Mouse (Mus musculus): ENCODE results near the gene Gnao1. TPM values are rescaled to one million over a fixed set of nuclear protein-coding genes. Genes with fewer than 3 reads are reported as not detected.

Gene Gnao1
- 2.7 and 4.1 TPM in 2 replicates for polyA plus RNA-seq (2011; ENCODE audit: insufficient read depth, insufficient read length, low replicate concordance, missing spikeins)

DNA sequence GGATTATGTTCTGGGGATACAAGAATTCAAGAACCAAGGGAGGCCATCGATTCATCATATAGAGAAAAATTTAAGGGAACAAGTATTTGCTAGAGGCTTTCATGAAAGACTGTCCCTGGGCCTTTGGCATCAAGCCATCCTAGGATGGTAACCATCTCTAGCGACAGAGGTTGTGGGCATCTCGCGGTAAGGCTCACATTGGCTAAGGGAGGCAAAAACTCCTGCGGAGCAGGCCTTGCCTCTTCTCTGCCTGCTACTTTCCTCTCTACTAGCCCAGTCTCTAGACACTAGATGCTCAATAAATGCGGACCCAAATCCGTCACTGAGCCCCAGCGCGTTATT lies at the start of gene Gnao1:
Gnao1 (plus strand) TSS at position 281 of the 342 bp plus-strand sequence.
- Histone ChIP-seq H3K4me3 (replicated peaks; ENCODE audit: control insufficient read depth, low read depth, low read length) (peak within 1 kb of the TSS; percentile 20), H3K27ac (ENCODE audit: control insufficient read depth, insufficient read depth, low read depth, low read length, poor library complexity) (no peak within 1 kb of the TSS; the same call in 1 of the 2 replicates), H3K4me1 (ENCODE audit: control insufficient read depth, insufficient read depth, low read length) (no peaks in the 10 kb centered on the region; the same call in 1 of the 2 replicates)
- no peak for TF ChIP-seq POLR2A (IDR thresholded peaks at IDR 0.05; ENCODE audit: borderline replicate concordance, control insufficient read depth, low read depth, low read length)
- 13% methylated on average over 9 of the region's 9 CpGs for WGBS

DNA sequence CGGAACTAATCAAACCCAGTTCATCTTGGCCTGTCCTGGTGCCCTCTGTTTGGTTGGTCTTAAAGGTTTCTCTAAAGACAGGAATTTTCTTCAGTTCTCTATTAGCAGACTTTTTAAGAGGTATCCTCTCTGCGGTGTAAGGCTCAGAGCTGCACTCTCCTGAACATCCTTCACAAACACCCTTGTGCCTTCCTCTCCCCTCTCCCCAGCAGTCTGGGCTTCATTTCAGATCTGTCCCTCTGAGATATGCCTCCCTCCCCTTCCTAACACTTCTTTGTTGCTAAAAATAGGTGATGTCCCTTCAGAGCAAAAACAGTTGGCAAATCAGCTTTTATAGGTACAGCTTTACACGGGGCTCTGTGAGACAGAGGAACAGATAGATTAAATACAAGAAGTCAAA lies 32.2 kb upstream of the Gnao1 start:
- H3K4me1 ChIP-seq (ENCODE audit: control insufficient read depth, insufficient read depth, low read length): no peaks in the 10 kb centered on the region
- no peak for TF ChIP-seq POLR2A (IDR thresholded peaks at IDR 0.05; ENCODE audit: borderline replicate concordance, control insufficient read depth, low read depth, low read length)
- no peak for TF ChIP-seq CTCF (IDR thresholded peaks at IDR 0.05; ENCODE audit: control insufficient read depth, insufficient read depth, low read length)
- H3K4me3 ChIP-seq (replicated peaks; ENCODE audit: control insufficient read depth, low read depth, low read length): no peak overlapping the region
- H3K27ac ChIP-seq (ENCODE audit: control insufficient read depth, insufficient read depth, low read depth, low read length, poor library complexity): no peak overlapping the region
- 55% methylated on average over 3 of the region's 3 CpGs for WGBS

DNA sequence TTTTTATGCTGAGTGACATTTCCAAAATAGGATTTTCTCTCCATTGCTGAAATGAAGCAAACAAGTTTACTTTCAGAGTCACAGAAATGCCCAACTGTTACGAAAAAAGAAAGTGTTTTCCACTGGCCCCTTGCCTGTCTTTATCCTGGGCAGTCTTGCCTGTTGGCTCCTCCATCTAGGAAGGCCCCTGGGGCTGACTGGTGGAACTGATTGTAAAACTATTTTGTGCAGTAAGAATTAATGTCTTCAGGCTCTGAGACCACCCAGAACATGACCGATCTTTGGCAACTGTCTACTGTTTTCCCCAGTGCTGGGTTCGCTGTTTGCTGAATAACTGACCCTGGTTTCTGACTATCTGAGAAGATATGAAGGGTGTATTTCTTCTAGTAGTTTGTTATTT lies 540 bp upstream of the Gnao1 start:
- Histone ChIP-seq H3K27ac (ENCODE audit: control insufficient read depth, insufficient read depth, low read depth, low read length, poor library complexity) (no peak overlapping the region), H3K4me1 (ENCODE audit: control insufficient read depth, insufficient read depth, low read length) (no peaks in the 10 kb centered on the region; the same call in 1 of the 2 replicates), H3K4me3 (replicated peaks; ENCODE audit: control insufficient read depth, low read depth, low read length) (no peak overlapping the region)
- WGBS: 82% methylated on average over 3 of the region's 3 CpGs
- TF ChIP-seq POLR2A (IDR thresholded peaks at IDR 0.05; ENCODE audit: borderline replicate concordance, control insufficient read depth, low read depth, low read length) (no peak), CTCF (IDR thresholded peaks at IDR 0.05; ENCODE audit: control insufficient read depth, insufficient read depth, low read length) (no peak)

DNA sequence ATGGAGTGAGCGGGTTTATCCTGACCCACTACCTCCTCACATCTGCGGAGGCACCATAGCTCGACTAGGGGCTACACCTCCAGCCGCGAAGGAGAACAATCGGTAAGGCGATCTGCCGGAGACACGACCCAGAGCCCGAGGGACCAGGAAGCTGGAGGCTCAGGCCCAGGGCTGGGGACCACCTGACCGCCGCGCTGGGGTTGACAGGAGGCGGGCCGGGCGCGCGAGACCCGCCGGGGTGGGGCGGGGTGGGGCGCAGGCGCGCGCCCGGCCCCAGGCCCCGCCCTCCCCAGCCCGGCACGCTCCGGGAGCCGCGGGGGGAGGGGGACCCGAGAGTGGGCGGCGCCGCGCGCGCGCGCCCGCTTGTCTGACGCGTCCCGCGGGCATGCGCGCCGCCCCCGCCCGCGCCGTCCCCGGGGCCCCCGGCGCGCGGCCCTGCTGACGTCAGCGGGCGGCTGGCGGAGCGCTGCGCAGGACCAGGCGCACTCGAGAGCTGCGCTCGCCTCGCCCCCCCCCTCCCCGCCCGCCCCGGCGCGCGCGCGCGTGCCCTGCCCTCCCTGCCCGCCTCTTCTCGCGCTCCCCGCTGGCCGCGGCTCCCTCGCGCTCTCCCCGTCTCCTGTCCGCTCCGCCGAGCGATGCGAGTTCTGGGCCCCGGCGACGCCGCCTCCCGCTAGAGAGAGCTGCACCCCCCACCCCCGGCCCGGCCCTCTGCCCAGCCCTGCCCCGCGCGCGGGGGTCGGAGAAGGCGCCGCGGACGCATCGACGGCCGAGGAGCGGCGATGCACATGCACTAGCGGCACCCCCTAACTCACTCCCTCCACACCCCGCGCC lies 477 bp downstream of the Gnao1 start:
- WGBS: 4% methylated on average over 77 of the region's 116 CpGs
- no peak overlapping the region; the same call in 1 of the 2 replicates for H3K27ac ChIP-seq (ENCODE audit: control insufficient read depth, insufficient read depth, low read depth, low read length, poor library complexity)

DNA sequence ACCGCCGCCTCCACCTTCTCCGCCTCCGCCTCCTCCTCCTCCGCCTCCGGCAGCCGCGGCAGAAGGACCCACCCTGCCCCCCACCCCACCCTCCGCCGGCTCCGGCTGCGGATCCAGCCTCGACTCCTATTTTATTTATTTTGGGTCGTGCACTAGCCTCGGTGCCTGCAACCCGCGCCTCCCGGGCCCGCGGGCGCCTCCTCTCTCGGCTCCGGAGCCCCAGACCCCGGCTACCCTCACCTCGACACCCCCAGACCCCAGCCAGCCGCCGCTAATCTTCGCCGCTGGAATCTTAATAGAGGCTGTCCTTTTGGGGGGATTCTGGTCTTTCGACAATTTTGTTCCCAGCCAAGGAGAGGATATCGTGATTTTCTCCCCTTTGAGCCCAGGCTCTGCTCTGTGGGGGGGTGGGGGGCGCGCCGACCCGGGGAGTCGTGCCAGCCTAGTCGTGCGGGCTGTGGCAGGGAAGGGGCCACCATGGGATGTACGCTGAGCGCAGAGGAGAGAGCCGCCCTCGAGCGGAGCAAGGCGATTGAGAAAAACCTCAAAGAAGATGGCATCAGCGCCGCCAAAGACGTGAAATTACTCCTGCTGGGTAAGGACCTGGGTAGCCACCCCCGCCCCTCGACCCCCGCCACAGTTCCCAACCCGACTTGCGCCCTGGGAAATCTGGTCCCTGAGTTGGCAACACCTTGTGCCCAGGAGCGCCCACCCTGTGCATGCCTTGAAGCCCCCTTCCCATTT lies 1.3 kb downstream of the Gnao1 start:
- 3% methylated on average over 50 of the region's 53 CpGs for WGBS
- no peaks in the 10 kb centered on the region; the same call in 1 of the 2 replicates for H3K4me1 ChIP-seq (ENCODE audit: control insufficient read depth, insufficient read depth, low read length)
- no peak overlapping the region for H3K4me3 ChIP-seq (replicated peaks; ENCODE audit: control insufficient read depth, low read depth, low read length)
- H3K27ac ChIP-seq (ENCODE audit: control insufficient read depth, insufficient read depth, low read depth, low read length, poor library complexity): no peak overlapping the region; the same call in 1 of the 2 replicates
- TF ChIP-seq POLR2A (IDR thresholded peaks at IDR 0.05; ENCODE audit: borderline replicate concordance, control insufficient read depth, low read depth, low read length): no peak
- TF ChIP-seq CTCF (IDR thresholded peaks at IDR 0.05; ENCODE audit: control insufficient read depth, insufficient read depth, low read length): no peak

More for the DNA sequence above, 477 bp downstream of the Gnao1 start:
- TF ChIP-seq POLR2A (IDR thresholded peaks at IDR 0.05; ENCODE audit: borderline replicate concordance, control insufficient read depth, low read depth, low read length) (no peak), CTCF (IDR thresholded peaks at IDR 0.05; ENCODE audit: control insufficient read depth, insufficient read depth, low read length) (no peak)
- H3K4me1 ChIP-seq (ENCODE audit: control insufficient read depth, insufficient read depth, low read length): no peaks in the 10 kb centered on the region; the same call in 1 of the 2 replicates
- peak overlapping the region; percentile 20 for H3K4me3 ChIP-seq (replicated peaks; ENCODE audit: control insufficient read depth, low read depth, low read length)

DNA sequence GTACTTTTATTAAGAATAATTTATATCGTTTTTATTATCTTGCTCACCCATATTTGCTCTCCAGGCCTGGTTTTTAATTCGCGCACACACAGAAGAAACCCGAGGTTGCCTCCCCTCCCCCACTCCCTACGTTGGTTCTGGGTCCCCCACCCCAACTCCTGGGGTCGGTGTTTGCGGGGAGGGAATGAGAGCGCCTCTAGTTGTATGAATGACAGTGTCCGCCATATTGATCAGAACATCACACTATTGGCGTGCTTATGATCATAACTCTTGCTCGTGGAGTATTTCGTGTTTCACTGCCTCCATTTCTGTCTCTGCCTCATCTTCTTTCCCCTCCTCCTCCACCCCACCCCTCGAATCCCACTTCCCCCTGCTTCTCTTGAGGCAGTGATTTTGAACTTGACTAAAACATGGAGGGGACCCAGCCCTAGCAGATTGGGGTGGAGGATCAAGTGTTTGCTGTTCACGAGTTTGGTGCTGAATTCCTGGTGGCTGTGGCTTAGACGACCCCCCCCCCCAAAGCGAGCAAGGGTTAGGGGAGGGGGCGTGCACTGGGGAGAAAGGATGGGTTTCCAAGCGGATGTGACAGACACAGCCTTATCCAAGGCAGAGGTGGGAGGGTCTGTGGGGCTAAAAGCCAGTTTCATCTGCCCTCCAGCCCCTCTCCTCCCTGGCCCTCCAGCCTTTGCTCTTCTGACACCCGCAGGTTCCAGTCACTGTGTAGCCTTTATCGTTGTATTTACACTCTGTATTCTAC lies 2.1 kb downstream of the Gnao1 start:
- no peaks in the 10 kb centered on the region; the same call in 1 of the 2 replicates for H3K4me1 ChIP-seq (ENCODE audit: control insufficient read depth, insufficient read depth, low read length)
- TF ChIP-seq CTCF (IDR thresholded peaks at IDR 0.05; ENCODE audit: control insufficient read depth, insufficient read depth, low read length) (no peak), POLR2A (IDR thresholded peaks at IDR 0.05; ENCODE audit: borderline replicate concordance, control insufficient read depth, low read depth, low read length) (no peak)
- no peak overlapping the region for H3K4me3 ChIP-seq (replicated peaks; ENCODE audit: control insufficient read depth, low read depth, low read length)
- no peak overlapping the region for H3K27ac ChIP-seq (ENCODE audit: control insufficient read depth, insufficient read depth, low read depth, low read length, poor library complexity)
- WGBS: 19% methylated on average over 20 of the region's 20 CpGs

DNA sequence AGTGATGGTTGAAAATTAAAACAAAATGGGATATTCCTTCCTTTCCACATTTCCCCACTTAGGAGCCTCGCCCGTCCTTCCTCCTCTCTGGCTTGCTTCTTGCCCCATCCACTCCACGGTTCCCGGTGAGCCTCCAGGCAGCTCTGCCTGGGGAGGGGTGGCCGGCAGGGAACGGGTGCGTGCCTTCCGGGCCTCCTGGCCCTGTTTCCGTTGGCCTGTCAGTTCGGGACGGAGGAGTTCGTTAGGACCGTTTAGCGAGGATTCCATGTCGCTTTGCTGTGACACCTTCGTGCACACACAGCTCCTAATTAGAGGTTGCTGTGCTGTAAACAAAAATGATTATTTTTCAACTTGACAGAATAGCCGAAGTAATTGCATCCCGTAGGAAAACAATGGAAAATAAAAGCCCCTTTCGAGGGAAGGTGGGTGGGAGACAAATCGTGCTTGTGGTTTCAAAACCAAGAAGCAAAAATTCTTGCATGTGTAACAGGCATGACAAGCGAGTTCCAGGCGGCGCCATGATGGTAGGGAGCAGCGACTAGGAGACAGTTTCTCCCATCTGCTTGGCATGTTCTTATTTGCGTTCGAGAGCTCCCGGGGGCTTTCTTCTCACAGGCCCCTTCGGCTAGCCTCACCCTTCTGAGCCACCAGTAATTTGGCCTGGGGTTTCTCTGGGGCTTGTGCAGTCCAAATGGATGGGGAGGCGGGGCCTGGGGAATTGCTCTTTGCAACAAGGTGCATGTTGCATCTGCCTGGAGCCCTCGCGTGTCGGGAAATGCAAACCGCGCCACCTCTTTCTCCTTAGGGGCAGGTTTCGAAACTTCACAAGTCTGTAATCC lies 3.0 kb downstream of the Gnao1 start:
- TF ChIP-seq POLR2A (IDR thresholded peaks at IDR 0.05; ENCODE audit: borderline replicate concordance, control insufficient read depth, low read depth, low read length): no peak
- TF ChIP-seq CTCF (IDR thresholded peaks at IDR 0.05; ENCODE audit: control insufficient read depth, insufficient read depth, low read length): no peak
- Histone ChIP-seq H3K4me3 (replicated peaks; ENCODE audit: control insufficient read depth, low read depth, low read length) (no peak overlapping the region), H3K27ac (ENCODE audit: control insufficient read depth, insufficient read depth, low read depth, low read length, poor library complexity) (no peak overlapping the region), H3K4me1 (ENCODE audit: control insufficient read depth, insufficient read depth, low read length) (no peaks in the 10 kb centered on the region; the same call in 1 of the 2 replicates)
- WGBS: 10% methylated on average over 35 of the region's 35 CpGs
